Mouse (Mus musculus) C2C12 (cell line): ENCODE measurements around the gene Vgll4.

Experiments
- CTCF ChIP-seq: IDR thresholded peaks from one replicate; pipeline ENCODE4 v1.5.1; 2011; ENCODE audit not compliant: control insufficient read depth, insufficient read depth, insufficient read length
- MYOD1 ChIP-seq: IDR thresholded peaks from one replicate; pipeline ENCODE4 v1.6.1; 2011; ENCODE audit warnings: low read depth; ENCODE audit not compliant: control insufficient read depth, insufficient read length
- USF1 ChIP-seq: IDR thresholded peaks from one replicate; pipeline ENCODE4 v1.6.1; 2011; ENCODE audit warnings: low read depth, mild to moderate bottlenecking, control low read depth, moderate library complexity

- TF ChIP-seq CTCF, result no peak
- no peak for TF ChIP-seq USF1
- TF ChIP-seq MYOD1, result no peak
These were observed 78.0 kb downstream of the Vgll4 start for GRCm38 (mm10) chr6:114891771-114892170.
